Mouse (Mus musculus): ENCODE measurements around the gene Bach2.

The Bach2 gene

DNA sequence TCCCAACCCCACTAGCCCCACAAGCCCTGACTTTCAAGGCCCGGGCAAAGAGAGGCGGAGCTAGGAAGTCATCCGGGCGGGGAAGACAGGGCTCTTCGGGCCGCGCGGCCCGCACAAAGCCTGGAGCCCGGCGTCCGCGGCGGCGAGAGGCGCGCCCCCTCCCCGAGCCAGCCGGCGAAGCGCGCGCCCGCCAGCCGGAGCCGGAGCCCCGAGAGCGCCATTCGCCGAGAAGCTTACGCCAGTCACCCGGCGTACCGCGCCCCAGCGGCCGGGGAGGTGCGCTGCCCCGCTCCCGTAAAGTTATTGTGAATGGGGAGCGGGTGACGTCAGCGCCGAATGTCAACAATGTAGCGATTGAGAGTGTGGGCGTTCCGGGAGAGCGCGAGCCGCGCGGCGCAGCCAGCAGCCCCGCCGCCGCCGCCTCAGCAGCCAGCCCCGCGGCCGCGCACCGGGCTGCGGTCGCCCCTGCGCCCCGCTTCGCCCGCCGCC, at the start of gene Bach2:
Gene Bach2, plus strand, starts transcription at position 439 of the 489 bp plus-strand sequence.
- DNase-seq (ENCODE audit: low spot score in 2 of 2) = peak; percentile 87 to 90

DNA sequence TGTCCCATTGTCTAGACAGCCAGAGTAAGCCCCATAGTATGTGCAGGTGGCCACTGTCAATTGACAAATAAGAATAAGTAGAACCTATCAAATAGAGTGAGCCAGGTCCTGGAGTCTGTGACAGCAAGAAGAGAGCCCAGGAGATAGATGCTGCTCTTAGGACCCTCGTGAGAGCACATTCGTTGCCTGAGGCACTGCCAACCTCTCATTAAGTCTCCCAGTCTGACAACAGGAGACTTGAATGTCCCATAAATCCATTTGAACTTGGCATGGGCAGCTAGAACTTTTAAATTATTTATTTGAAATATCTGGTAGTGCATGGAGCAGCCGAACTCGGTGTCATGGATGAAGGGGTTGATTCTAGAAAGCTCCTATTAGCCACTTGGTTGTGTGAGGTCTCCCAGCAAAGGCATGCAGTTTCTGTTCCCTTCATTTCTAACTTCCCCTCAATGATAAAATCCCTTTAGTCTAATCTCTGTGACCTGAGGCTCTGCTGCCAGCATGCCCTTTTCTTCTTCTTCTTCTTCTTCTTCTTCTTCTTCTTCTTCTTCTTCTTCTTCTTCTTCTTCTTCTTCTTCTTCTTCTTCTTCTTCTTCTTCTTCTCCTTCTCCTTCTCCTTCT, 49.1 kb upstream of the Bach2 start:
- DNase-seq (ENCODE audit: low spot score in 2 of 2) = no peak

GRCm38 (mm10) chr4:32190506-32190905, 48.1 kb upstream of the Bach2 start:
- no peak for DNase-seq (ENCODE audit: low spot score in 2 of 2)

DNA sequence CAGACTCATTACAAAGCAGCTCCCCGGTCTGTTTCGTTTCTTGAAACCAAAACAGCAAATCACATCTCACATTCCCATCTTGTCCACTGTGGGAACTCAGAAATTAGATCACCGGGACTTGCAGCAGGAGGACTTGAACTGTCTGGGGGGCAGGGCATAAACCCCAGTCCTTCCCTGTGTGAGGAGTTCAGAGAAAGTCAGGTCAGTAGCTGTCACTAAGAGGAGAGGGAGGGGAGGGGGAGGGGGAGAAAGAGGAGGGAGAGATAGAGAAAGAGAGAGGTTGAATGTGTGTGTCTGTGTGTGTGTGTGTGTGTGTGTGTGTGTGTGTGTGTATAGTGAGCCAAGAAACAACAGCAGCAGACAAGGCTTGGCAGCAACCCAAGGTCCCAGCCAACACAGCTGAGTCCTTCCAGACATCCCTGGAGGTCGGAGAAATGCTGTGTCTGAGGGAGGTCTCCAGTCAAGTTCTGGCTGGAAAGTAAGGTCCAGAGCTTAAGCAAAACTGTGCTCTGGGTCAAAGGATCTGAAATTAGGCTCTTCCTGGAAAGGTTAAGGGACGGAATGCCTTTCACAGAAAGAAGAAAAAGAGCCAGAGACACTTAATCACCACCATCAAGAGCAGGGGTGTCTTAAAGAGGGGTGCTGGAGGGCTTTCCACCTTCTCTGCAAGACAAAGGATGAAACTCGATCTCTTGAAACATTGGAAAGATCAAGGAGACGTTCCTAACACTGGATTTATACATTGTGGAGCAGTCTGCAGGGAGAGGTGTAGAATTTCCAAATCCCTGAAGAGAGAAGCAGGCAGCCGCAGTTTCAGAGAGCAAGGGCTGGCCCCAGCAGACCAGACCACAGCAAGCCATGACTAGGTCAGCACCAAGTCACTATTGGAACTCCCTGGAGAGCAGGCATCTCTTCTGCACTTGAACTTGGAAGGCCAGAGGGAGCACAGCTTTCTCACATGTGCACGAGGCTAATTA, 42.4 kb upstream of the Bach2 start:
- no peak for DNase-seq (ENCODE audit: low spot score in 2 of 2)

GRCm38 (mm10) chr4:32198031-32198430, 40.6 kb upstream of the Bach2 start:
- DNase-seq (ENCODE audit: low spot score in 2 of 2) = no peak

- DNase-seq (ENCODE audit: low spot score in 2 of 2) = no peak
These were observed 40.0 kb upstream of the Bach2 start for GRCm38 (mm10) chr4:32198589-32198988.

DNA sequence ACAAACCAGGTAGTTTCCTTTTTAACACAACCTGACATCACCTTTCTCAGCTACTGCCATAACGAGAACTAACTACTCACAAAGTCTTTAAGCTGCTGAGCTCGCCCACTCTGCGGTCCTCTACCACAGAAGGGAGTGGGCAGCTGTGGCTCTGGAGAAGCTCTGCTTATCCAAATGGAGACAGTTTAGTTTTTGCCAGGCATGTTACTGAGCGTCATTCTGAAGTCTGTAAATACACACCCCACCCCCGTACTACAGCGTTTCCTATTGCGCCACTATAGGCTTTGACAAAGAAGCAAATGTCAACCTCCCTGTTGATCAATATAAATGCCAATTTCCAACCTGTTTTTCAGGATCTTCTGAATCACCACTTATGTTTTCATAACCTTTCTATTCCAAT, 39.4 kb upstream of the Bach2 start:
- peak; percentile 38 to 68 for DNase-seq (ENCODE audit: low spot score in 2 of 2)

- DNase-seq (ENCODE audit: low spot score in 2 of 2) = no peak
These were observed 37.5 kb upstream of the Bach2 start for GRCm38 (mm10) chr4:32201114-32201513.

DNA sequence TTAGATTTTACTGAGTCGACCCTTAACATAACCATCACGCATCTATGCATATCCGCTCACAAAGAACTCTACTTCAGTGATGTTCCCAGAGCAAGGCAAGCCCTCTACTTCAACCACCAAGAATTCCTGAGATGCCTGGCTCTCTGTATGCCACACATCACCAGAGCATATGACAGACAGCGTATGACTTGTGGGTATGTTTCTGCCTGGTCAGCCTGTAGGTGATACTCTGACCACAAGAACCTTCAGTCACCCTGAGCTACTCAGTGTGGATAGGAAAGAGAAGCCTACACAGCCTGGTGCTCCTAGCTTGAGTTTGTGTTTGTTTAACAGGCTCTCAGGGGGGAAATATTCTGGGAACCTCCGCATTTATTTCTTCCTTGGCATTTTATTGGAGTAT, 36.2 kb upstream of the Bach2 start:
- DNase-seq (ENCODE audit: low spot score in 2 of 2) = no peak

GRCm38 (mm10) chr4:32204819-32205218, 33.8 kb upstream of the Bach2 start:
- no peak for DNase-seq (ENCODE audit: low spot score in 2 of 2)

DNA sequence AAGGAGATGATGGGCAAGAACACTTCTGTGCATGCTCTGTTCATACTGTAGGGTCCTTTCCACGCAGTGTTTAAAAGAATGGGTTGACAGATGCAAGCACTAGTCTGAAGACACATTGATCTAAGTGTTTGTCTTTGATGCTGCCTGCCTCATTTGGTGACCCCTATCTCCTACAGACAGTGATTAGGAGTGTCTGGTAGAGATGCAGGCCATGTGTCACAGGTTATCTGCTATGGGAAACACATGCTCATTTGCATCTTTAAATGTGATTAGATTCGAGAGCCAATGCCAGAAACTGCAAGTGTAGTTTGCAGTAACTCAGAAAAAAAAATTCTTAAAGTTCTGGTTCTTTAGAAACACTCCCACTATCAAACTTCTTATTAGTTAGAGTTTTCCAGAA, 32.8 kb upstream of the Bach2 start:
- DNase-seq (ENCODE audit: low spot score in 2 of 2) = no peak

DNA sequence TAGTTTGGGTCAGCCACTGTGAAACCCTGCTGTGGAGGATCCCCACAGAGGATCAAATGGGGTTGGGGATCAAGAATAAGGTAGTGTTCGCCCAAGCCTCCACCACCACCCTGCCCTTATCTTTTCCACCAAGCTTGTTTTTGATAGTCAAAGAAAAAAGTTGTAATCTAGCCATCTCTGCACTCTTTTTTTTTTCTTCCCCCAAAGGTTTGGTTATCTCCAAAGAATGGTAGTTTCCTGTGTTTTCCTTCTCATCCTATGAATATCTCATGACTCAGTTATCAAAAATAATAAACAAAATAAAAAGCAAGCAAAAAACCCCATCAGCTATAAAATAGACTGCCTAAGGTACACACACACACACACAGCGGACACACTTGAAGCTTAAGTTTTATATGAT, 28.6 kb upstream of the Bach2 start:
- no peak for DNase-seq (ENCODE audit: low spot score in 2 of 2)

GRCm38 (mm10) chr4:32210424-32211184, 28.0 kb upstream of the Bach2 start:
- DNase-seq (ENCODE audit: low spot score in 2 of 2) = no peak

- DNase-seq (ENCODE audit: low spot score in 2 of 2) = no peak
These were observed 26.0 kb upstream of the Bach2 start for GRCm38 (mm10) chr4:32212593-32212992.

- no peak for DNase-seq (ENCODE audit: low spot score in 2 of 2)
These were observed 22.1 kb upstream of the Bach2 start for GRCm38 (mm10) chr4:32216466-32216865.

- DNase-seq (ENCODE audit: low spot score in 2 of 2) = no peak
These were observed 21.6 kb upstream of the Bach2 start for GRCm38 (mm10) chr4:32217016-32217415.

DNA sequence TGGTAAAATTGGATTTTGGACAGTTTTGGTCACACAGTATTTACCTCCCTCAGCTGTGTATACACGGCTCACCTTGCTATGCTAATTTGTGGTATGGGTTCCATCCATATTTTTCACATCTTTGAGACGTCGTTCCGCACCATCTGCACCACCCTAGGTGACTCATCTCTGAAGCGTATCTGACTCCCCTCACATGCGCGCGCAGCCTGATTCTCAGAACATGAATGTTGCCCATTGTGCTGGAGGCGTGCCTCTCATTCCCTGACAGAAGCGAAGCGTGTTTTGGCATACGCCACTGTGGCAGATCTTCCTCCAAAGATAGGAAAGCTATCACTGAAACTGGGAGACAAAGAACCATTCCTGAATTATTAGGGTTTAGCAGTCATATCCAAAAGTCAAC, 21.0 kb upstream of the Bach2 start:
- peak; percentile 55 to 58 for DNase-seq (ENCODE audit: low spot score in 2 of 2)

- no peak for DNase-seq (ENCODE audit: low spot score in 2 of 2)
These were observed 20.2 kb upstream of the Bach2 start for GRCm38 (mm10) chr4:32218371-32218770.

- DNase-seq (ENCODE audit: low spot score in 2 of 2) = no peak
These were observed 19.0 kb upstream of the Bach2 start for GRCm38 (mm10) chr4:32219428-32220128.

DNA sequence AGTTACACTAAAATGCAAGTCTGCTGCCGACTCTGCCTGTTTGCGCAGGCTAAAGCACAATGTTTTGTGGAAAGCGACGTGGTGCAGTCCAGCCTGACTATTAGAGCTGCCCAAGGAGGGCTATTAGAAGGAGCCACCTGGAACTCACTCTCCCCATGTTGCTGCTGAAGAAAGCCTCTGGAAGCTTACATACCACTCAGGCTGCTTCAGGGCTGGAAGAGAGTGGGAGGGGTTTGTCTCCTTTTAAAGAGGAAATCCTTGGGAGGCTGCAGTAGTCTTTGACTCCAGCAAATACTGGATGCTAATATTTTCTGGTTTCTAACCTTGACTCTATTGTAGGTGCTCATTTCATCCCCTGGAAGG, 18.5 kb upstream of the Bach2 start:
- DNase-seq (ENCODE audit: low spot score in 2 of 2) = no peak

- DNase-seq (ENCODE audit: low spot score in 2 of 2) = no peak
These were observed 17.6 kb upstream of the Bach2 start for GRCm38 (mm10) chr4:32220961-32221360.

- no peak for DNase-seq (ENCODE audit: low spot score in 2 of 2)
These were observed 15.0 kb upstream of the Bach2 start for GRCm38 (mm10) chr4:32223563-32223962.

Data from frontal cortex, postnatal 36 days (tissue).